Comparison of ENCODE assay signal across 23 mouse cellular contexts in the genomic region with DNA sequence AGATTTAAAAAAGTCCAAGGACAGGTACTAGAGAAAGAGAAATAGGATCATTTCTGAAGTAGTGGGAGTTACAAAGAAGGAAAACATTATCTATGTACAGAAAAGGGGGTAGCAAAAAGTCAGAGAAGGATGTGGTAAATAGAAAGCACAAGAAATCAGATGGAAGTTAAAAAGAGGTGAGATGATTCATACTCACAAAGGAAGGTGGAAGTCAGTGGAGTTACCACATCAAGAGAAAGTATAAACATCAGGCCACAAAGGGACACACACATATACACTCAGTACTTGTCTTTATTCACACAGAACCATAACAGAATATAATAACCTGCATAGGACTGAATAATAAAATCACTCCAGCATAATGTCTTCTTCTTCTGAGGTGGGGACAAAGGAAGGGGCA. TPM values are rescaled to one million over a fixed set of nuclear protein-coding genes. Genes with fewer than 3 reads are reported as not detected.
"Had no signal": no experiment of that assay in that cellular context is flagged by ENCODE, and none has a peak within 500 bp of the region (broad histone marks: within the 10 kb centered on the region; RNA-seq: fewer than 3 reads in every experiment).

No protein-coding gene starts in this region.

- H3K36me3 ChIP-seq: limb, embryonic 15.5 days; liver, embryonic 13.5 days; lung, embryonic 15.5 days; neural tube, embryonic 12.5 days; stomach, embryonic 15.5 days had no signal

- H3K4me1 ChIP-seq: limb, embryonic 15.5 days; lung, embryonic 15.5 days; neural tube, embryonic 12.5 days; stomach, embryonic 15.5 days had no signal

- H3K27ac ChIP-seq: kidney, postnatal 0 days; left cerebral cortex, adult 2 months; limb, embryonic 15.5 days; liver, embryonic 13.5 days; lung, embryonic 15.5 days; macrophage; neural tube, embryonic 12.5 days; stomach, embryonic 15.5 days had no signal

- H3K27me3 ChIP-seq: limb, embryonic 15.5 days; liver, embryonic 13.5 days; lung, embryonic 15.5 days; neural tube, embryonic 12.5 days; stomach, embryonic 15.5 days had no signal

- H3K9ac ChIP-seq: limb, embryonic 15.5 days; liver, embryonic 13.5 days; liver, postnatal 0 days; lung, embryonic 15.5 days; neural tube, embryonic 12.5 days; stomach, embryonic 15.5 days had no signal

- ATAC-seq: intestine, postnatal 0 days; liver, postnatal 0 days had no signal

- H3K4me3 ChIP-seq: layer of hippocampus, adult 2 months; left cerebral cortex, adult 2 months; limb, embryonic 15.5 days; liver, embryonic 13.5 days; lung, embryonic 15.5 days; myocyte; neural tube, embryonic 12.5 days; stomach, embryonic 15.5 days had no signal

- H3K9me3 ChIP-seq: limb, embryonic 15.5 days; liver, embryonic 13.5 days; lung, embryonic 15.5 days; neural tube, embryonic 12.5 days; stomach, embryonic 15.5 days had no signal

- DNase-seq: kidney, adult 9 months; kidney, postnatal 4 days; liver, embryonic 13.5 days; liver, postnatal 0 days; lung, postnatal 14 days; midbrain, embryonic 14.5 days; retina, postnatal 1 day; right cerebral cortex, postnatal 4 days; spleen, adult 18-20 months; thymus, postnatal 4 days had no signal

- H3K4me2 ChIP-seq: limb, embryonic 15.5 days; liver, embryonic 13.5 days; lung, embryonic 15.5 days; neural tube, embryonic 12.5 days; stomach, embryonic 15.5 days had no signal

RNA-seq across cellular contexts. Expression of a gene that starts 34.6 kb away (rescaled TPM):
- total RNA-seq: left cerebral cortex, adult 2 months; left cerebral cortex, postnatal 14 days; megakaryocyte-erythroid progenitor cell, adult 5-6 weeks had no signal
- polyA plus RNA-seq: intestine, postnatal 0 days; kidney, postnatal 0 days; limb, embryonic 11.5 days; liver, embryonic 13.5 days; liver, postnatal 0 days; lung, embryonic 15.5 days; macrophage; midbrain, embryonic 14.5 days; myocyte had no signal
